Mouse (Mus musculus) layer of hippocampus, adult 9-11 months (tissue): ENCODE results near the gene Olfr389.

ENCODE experiments used
- DNase-seq: peaks from one replicate; pipeline ENCODE4 v3.0.0; 2022

Olfr389 gene

DNA sequence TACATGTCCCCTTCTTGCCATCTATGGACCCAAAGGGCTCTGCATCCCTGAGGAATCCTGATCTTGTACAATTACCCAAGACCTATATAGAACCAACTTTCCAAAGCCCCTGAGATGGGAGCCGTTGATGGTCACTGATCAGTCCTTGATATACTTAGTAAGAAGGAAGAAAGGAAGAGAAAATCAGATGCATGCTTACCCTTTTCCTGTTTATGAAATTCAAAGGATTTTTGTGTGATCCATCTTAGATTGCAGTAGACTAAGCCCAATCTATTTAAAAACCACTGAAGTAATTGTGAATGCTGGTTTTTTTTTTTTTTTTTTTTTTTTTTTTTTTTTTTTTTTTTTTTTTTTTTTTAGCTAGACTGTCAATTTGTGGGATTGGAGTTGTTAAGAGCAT is at the start of gene Olfr389:
Gene Olfr389, minus strand, starts transcription at position 101 of the 400 bp plus-strand sequence.
- no peak for DNase-seq

DNA sequence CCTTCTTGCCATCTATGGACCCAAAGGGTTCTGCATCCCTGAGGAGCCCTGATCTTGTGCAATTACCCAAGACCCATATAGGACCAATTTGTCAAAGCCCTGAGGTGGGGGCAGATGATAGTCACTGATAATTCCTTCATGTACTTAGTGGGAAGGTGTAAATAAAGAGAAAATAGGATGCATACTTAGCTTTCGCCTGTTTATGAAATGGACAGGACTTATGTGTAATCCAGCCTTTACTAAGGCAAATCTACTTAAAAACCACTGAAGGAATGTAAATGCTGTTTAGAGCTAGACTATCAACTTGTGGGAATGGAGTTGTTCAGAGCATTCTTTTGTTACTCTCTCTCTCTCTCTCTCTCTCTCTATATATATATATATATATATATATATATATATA is 36.4 kb upstream of the Olfr389 start, which contains the start of gene Olfr392:
Gene Olfr392, minus strand, starts transcription at position 101 of the 400 bp plus-strand sequence.
- no peak for DNase-seq

DNA sequence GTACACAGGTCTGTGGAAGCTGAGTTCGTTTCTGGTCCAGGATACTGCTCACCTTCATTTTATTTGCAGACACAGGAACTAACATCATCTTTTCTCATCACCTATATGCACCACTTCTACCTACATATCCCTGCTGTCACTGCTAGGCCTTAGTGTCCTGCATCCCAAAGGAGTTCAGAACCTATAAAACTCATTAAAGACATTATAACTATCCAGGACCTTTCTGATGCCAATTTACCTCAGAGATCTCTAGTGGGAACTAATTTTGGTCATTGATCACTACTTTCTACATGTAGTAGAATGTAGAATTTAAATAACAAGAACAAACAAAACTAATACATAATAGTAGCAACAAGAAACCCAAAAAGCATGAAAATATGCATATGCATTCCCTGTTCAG is 22.4 kb upstream of the Olfr389 start, which contains the start of gene Olfr391-ps:
Gene Olfr391-ps, minus strand, starts transcription at position 101 of the 400 bp plus-strand sequence.
- no peak for DNase-seq

DNA sequence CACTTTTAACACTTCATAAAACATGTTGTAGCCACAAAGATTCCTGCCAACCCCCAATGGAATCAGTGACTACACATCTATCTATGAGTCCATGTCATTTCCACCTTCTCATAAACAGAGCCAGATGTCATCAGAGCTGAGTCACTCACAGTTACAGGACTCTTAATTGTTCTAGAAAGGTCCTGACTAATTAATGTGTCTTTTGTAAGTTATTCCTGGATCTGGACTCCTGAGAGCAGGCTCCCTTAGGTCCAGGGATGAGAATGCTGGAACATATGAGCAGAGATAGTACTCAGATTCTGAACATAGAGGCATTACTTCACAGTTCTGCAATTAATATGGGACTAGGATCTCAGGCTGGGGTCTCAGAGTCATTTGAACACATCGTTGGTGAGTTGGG is 2.2 kb upstream of the Olfr389 start, which contains the start of gene Olfr390:
Gene Olfr390, plus strand, starts transcription at position 301 of the 400 bp plus-strand sequence.
- DNase-seq: no peak

DNA sequence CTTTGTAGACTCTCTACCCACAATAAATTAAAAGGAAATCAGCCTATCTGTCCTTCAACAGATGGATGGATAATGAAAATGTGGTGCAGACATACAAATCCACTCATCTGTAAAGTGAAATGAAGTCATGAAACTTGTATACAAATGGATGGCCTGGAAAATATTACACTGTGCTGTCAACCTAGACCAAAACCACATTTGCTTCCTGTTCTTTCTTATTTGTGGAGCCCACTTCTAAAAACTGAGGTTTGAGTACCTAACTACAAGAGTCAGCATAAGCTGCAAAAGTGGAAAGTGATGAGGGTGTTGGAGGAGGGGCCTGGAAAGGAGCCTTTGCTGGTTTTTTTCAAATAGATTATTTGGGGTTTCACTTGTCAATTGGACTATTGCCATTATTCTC is 21.4 kb downstream of the Olfr389 start:
- no peak for DNase-seq
